Mouse (Mus musculus) heart, adult 9 months (tissue): ENCODE results near the gene Gstm7.
"Not testable (repeated sequence)": the region's sequence is repeated elsewhere in the genome, so short reads cannot be mapped to it uniquely, and the experiment has no call there.

Experiments
- DNase-seq, 2 experiments: peaks; one replicate each; pipeline ENCODE4 v3.0.0; 2022; ENCODE audit warnings: low spot score in 2 of 2

Gstm7 gene

GRCm38 (mm10) chr3:107931670-107932069 lies at the start of gene Gstm7:
Gstm7 (minus strand) TSS chr3:107931817.
- peak; percentile 99 for DNase-seq

GRCm38 (mm10) chr3:107981261-107981660 lies 49.6 kb upstream of the Gstm7 start:
- no peak for DNase-seq

- no peak for DNase-seq
These were observed 46.1 kb upstream of the Gstm7 start for GRCm38 (mm10) chr3:107977691-107978090.

DNA sequence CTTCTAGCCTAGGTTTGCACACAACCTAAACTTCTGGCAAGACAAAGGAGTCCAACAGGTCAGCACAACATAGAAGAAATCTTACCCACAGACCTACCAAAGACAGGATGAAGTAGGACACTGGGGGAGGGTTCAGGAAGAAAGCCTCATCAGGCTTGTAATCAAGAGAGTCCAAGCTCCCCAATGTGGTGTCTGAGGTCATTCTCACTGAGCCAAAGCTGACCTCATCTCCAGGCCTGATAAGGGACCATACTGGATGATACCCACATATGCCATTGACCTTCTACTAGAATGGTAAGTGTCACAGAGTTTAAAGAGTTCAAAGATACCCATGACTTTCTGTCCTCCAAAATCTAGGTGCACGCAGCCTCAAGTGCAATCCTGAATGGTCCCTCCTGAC lies 42.6 kb upstream of the Gstm7 start:
- no peak for DNase-seq

- no peak for DNase-seq
These were observed 40.5 kb upstream of the Gstm7 start for GRCm38 (mm10) chr3:107972070-107972469.

- DNase-seq, result not testable (repeated sequence)
These were observed 39.5 kb upstream of the Gstm7 start for GRCm38 (mm10) chr3:107971101-107971500.

- DNase-seq, result no peak
These were observed 37.2 kb upstream of the Gstm7 start, which contains the start of gene Gstm3 for GRCm38 (mm10) chr3:107968724-107969395. Gstm3 (minus strand) TSS chr3:107969283.

GRCm38 (mm10) chr3:107966631-107967030 lies 35.0 kb upstream of the Gstm7 start:
- DNase-seq, result no peak

GRCm38 (mm10) chr3:107965592-107965991 lies 34.0 kb upstream of the Gstm7 start:
- DNase-seq, result no peak

DNA sequence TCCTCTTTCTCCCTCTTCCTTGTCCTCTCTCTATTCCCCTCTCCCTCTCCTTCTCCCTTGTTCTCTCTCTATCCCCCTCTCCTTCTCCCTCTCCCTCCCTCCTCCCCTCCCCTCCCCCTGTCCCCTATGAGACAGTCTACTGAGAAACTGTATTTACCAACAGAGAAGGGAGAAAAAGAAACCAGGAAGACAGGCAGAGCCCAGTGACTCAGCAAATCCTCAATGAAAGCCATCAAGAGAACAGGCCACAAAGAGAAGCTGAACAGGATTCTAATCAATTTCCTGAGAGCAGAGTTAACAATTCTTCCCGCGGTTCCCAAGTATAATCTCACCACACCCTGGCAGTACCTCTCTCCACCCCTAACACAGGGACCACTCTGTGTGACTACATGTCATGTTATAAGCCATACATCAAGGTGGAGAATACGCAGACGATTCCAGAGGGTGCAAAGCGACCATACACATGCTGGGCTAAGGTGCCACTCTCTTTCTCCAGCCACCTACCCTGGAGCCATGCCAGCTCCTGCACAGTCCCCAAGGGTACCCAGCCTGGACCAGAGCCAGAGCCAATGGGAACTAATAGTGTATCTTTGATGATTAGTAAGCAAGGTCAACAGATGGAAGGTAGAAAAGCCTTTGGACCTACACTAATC lies 33.2 kb upstream of the Gstm7 start:
- no peak for DNase-seq

GRCm38 (mm10) chr3:107964026-107964425 lies 32.4 kb upstream of the Gstm7 start:
- no peak for DNase-seq

DNA sequence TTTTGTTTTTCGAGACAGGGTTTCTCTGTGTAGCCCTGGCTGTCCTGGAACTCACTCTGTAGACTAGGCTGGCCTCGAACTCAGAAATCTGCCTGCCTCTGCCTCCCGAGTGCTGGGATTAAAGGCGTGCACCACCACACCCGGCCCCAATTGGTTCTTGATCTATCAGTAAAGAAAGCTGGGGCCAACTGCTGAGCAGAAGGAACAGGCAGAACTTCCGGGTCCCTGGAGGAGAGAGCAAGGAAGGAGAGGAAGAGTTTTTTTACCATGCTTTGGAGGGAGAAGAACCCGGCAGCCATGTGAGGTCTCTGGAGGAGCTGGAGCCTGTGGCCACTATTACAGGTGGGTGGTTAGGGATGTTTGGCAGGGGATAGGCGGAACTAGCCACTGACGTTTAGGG lies 23.6 kb upstream of the Gstm7 start:
- DNase-seq, result not testable (repeated sequence)

GRCm38 (mm10) chr3:107953906-107954305 lies 22.3 kb upstream of the Gstm7 start:
- DNase-seq, result no peak

GRCm38 (mm10) chr3:107953328-107953755 lies 21.7 kb upstream of the Gstm7 start:
- DNase-seq, result peak; percentile 76 to 83

DNA sequence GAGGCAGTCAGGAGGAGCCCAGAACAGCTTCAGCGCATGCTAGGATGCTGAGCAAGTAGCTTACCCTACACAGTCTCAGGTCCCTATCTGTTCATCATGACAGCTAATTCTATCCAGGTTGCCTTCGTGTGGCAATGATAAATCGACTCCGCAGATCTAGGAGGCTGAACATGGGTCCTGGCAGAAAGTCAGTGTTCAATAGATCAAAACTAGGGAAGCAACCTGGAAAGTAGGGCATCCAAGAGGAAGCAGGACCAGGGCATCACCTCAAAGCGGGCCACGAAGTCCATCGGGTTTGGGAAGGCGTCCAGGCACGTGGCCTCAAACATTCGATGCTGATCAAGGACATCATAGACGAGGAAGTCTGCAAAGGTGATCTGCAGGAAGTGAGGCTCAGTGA lies 18.9 kb upstream of the Gstm7 start:
- DNase-seq, result no peak

DNA sequence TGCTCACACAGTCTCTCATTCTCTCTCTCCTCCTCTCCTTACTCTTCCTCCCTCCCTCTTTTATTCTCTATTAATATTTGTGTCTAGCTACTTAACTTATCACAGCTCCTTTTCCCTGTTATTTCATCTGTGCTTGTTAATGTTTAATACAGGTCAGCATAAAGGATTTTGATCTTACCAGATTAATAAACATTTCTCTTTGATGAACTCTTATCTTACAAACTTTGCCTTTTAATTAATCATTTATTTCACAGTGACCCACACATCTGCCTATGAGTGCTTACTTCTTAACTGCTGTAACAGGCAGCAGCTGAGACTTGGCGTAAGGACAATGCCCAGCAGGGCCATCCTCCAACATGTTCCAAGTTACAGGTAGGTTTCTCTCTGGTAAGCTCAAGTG lies 17.8 kb upstream of the Gstm7 start:
- DNase-seq, result not testable (repeated sequence)

- no peak for DNase-seq
These were observed 14.1 kb upstream of the Gstm7 start for GRCm38 (mm10) chr3:107945729-107946128.

GRCm38 (mm10) chr3:107943239-107943990 lies 11.8 kb upstream of the Gstm7 start, which contains the start of gene Gstm6:
Gstm6 (minus strand) TSS chr3:107943749.
- DNase-seq, result no peak

GRCm38 (mm10) chr3:107941261-107941660 lies 9.6 kb upstream of the Gstm7 start:
- no peak for DNase-seq

GRCm38 (mm10) chr3:107940524-107940923 lies 8.9 kb upstream of the Gstm7 start:
- no peak for DNase-seq

GRCm38 (mm10) chr3:107939830-107940229 lies 8.2 kb upstream of the Gstm7 start:
- no peak for DNase-seq

DNA sequence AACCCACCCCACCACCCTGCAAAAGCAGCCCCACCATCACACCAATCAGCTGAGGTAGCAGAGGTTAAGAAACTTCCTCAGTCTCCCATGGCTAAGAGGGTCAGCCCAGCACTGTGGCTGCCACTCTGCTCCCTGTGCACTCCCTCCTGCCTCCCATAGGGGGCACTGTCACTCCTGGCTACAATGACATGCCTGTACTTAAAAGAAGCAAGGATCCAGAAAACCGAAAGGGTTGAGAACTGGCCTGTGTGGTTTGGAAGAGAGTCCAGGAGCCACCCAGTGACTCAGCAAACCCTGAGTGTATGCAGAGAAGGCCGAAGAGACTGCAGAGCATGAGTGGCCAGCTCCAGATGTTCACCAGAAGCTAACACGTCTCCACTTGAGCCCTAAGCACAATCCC lies 7.8 kb upstream of the Gstm7 start:
- peak; percentile 85 to 89 for DNase-seq

DNA sequence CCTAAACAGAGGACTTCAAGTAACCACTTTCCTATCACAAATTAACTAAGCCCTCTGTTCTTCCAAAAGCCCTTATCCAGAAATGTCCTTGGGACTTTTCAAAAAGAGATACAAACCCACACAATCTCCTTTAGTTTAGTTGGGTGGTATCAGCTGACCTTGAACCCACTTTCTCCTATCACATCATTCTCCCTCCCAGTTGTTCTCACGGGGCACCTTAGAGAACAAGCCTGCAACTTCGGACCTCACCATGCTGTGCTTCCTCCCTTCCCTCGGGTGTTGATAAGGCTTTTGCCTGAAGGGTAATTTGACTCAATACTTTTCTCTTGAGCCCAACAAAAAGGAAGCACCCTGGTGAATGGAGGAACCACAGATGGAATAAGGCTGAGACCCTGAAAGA lies 4.3 kb upstream of the Gstm7 start:
- no peak for DNase-seq
